Mouse (Mus musculus): ENCODE results near the gene Herc3.

The Herc3 gene

GRCm38 (mm10) chr6:58920735-58921134 lies 89.5 kb downstream of the Herc3 start:
- DNase-seq (ENCODE audit: low spot score) = no peak

DNA sequence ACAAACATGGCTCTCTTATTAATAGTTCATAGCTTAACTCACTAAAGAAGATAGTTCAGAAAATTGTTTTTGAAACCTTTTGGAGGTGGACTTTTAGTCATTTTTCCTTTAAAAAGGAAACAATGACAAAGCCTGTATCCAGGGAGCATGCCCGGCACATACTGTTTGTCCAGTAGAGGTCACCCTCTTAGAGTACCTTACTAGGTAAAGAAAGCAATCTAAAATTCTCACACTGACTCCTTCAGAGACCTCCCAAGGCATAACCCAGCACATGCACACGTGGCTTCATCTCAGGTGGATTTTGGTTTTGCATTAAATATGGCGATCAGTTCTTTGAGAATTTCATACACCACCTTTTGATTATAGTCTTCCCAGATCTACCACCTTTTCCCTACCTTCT lies 90.4 kb downstream of the Herc3 start:
- no peak for DNase-seq (ENCODE audit: low spot score)

- no peak for DNase-seq (ENCODE audit: low spot score)
Measured at GRCm38 (mm10) chr6:58922511-58922910, 91.2 kb downstream of the Herc3 start.

DNA sequence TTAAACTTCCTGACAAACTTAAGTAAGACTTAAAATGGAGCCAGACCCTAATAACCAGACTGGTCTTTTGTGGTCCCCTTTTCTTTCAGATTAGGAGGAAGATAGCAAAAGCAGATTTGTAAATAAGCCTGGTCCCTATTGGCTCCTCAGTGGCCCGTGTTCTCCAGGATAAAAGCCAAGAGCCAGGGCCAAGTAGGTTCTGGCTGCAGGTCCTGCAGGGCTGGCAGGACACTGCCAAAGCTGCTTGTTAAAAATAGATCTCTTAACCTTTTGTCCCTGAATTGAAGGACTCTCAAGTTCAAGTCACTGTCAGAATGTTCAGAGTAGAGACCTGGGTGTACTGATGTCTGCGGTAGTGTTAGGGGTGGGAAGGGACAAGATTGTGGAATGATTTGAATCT lies 96.6 kb downstream of the Herc3 start:
- DNase-seq (ENCODE audit: low spot score) = no peak

DNA sequence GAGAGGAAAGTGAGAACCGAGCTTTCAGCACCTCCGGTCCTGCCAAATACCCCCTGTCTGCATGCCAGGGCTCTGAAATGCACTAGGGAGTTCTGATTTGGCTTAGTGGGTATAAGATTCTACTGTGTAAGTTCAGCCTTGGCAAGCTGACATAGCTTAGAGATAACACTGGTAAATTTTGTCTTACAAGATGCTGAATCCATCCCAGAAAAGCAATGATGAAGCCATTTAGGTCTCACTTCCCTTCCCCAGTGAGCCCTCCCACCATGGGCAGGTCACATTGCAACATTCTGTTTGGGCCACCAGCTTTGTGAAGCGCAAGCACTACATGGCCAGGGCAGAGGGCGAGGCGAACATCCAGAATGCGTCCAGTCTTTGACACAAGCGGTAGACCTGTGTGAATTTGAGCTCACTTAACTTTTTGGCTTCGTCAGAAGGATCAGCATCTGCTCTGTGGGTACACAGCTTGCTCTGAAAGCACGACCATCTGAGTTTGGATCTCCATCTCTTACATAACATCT lies 98.7 kb downstream of the Herc3 start:
- no peak for DNase-seq (ENCODE audit: low spot score)

DNA sequence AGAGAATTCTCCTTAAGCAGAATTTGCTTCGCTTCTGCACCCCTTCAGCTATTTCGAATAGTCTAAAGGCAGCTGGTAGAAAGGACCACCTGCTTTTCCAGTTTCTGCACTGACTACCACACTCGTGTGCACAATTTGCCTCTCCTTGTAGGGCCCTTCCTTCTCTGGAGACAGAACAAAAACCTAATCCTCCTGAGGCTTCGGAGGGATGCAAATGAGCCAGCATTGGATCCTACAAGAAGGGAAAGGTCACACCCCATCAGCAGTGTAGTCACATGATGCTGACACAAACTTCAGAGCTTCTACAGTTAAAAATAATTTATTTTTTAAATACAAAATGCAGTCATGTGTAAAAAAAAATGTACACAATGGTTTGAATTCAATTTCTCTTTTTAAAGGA lies 99.9 kb downstream of the Herc3 start:
- DNase-seq (ENCODE audit: low spot score) = no peak

DNA sequence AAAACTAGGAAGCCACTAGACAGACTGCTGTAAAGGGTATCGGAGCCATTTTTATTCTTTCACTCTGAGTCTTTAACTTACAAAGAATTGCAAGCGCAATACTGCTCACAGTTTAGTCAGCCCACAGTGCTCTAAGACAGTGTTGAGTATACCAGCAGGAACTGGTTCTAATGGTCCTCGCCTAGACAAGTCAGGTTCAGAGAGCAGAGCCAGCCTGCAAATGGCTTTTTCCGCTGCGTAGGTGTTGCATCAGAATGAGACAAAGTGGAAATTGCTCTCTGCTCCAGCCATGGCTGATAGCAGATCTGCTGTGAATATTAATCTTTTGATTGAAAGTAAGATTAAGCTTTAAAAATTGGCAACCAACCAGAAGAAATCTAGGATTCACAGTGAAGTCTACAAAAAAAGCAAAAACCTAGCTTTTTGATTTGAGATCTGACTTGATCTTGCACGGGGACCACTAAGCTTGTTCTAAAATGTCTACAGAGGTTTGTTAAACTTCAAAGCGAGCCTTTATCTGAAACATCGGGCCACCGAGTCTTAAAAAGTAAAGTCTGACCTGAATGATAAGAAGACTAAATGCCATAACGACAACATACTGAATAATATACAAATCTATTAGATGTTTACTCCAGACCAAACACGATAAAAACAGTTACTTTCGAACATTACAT lies 101.4 kb downstream of the Herc3 start:
- no peak for DNase-seq (ENCODE audit: low spot score)

GRCm38 (mm10) chr6:58933189-58933913 lies 102.1 kb downstream of the Herc3 start:
- no peak for DNase-seq (ENCODE audit: low spot score)

GRCm38 (mm10) chr6:58934144-58934543 lies 102.9 kb downstream of the Herc3 start:
- no peak for DNase-seq (ENCODE audit: low spot score)

DNA sequence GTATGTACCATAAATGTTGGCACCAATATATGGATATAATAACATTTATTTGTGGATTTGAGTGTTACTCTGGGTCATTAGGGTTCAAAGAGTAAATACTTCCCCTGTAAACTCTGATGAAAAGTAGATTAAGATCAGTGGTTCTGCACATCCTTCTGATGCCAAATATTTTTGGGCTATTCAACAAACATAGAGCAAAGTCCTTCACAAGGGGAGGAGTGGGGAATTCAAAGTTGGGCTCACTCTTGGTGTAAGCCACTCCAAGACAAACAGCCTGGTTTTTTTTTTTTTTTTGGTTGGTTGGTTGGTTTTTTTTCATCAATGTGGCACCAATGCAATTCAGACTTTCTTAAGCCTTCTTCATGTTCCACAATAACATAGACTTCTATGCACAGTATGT lies 106.5 kb downstream of the Herc3 start:
- no peak for DNase-seq (ENCODE audit: low spot score)

DNA sequence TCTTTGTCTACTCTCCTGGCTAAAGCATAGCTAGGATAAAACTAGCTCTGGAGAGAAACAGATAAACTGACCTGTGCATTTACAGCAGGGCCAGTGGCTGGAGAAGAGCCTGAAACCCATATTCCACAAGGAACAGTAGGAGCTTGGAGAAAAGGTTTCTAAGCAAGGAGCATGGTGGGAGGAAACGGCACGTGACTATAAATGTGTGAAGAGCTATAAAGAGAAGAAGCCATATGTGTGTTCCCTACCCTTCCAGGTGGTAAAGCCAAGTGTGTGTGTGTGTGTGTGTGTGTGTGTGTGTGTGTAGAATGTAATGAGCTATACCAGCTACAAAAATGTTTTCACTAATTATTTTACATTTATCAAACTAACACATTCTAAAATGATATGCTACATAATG lies 111.0 kb downstream of the Herc3 start:
- no peak for DNase-seq (ENCODE audit: low spot score)

DNA sequence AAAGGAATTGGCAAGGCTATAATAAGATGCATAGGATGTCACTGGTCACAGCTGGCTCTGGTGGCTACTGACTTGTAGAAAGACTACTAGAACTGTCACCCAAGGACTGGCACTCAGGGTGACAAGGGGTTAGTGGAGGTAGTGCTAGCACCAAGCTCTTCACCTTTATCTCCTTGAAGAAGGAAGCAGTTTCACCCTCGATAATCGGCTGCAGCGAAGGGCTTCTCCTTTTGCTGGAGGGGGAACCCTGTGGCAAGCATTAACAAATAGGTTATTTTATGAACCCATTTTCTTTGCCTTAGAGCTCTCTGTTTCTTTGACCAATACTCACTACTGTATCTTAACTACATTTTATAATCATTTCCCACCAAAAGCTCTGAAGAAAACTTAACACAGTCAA lies 112.7 kb downstream of the Herc3 start:
- no peak for DNase-seq (ENCODE audit: low spot score)

DNA sequence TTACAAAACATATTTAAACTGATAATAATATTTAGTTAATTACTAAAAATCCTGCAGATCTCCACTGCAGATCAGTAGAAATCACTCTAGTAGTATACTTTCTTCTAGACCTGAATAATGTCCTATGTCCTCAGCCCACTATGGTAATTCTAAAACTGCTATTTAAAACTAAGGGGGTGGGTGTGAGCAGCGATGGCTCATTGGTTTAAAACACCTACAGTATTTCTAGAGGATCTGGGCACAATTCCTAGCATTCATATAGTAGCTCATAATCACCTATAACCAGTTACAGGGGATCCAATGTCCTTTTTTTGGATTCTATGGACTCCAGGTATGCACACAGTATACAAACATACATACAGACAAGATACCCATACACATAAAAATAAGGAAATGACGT lies 115.0 kb downstream of the Herc3 start:
- DNase-seq (ENCODE audit: low spot score) = no peak

DNA sequence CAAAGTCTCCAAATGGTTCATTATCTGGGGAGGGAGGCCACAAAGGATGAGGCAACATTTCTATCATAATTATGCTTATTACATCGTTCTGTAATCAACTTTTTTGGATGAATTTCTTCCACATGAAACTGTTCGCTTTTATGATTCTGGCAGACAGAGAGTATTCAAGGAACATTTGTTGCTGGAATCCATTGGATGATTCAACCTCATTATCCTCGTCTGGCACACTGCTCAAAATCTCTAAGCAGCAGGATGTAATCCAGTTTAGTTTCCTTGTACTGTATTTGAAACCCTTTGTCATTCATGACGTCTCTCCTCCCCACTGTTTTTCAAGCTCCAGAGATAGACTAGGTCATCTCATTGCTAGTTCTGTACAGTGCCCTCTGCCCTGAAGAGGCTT lies 115.6 kb downstream of the Herc3 start:
- DNase-seq (ENCODE audit: low spot score) = no peak

- DNase-seq (ENCODE audit: low spot score) = no peak
Measured at GRCm38 (mm10) chr6:58950410-58950809, 119.1 kb downstream of the Herc3 start.

DNA sequence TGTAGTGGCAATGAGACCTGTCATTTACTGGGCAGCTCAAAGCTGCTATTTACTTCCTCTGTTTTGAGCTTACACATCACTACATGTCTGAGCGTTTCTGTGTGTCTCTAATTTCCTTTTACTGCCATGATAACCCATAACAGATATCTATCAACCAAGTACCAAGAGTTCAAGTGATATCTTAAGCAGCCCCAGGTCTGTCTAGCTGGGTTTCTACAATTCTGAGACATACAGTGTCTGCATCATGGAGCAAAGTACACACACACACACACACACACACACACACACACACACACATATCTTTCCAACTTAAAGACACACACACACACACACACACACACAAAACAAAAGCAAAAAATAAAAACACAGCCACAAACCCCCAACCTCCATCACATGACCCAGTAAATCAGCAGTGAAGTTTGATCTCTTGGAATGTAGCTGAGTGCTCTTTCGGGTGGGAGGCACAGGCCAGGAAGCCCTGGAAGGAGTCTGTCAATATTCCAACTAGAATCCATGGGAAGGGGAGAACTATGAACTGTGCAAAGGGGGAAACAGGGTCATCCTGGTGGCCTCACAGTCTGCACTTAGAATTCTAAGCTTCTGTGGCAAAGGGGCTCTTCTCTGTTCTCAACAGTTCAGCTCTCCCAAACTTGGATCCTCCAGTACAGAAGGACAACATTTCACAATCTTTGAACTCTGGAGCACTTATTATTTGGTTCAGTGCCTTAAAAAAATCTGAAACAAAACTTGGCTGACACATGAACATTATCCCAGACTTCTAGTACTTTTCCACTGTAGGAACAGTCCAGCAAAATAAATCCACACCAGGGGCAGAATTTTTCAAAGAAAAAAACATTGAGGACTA lies 120.1 kb downstream of the Herc3 start:
- DNase-seq (ENCODE audit: low spot score) = no peak

- no peak for DNase-seq (ENCODE audit: low spot score)
Measured at GRCm38 (mm10) chr6:58960523-58960922, 129.3 kb downstream of the Herc3 start.

DNA sequence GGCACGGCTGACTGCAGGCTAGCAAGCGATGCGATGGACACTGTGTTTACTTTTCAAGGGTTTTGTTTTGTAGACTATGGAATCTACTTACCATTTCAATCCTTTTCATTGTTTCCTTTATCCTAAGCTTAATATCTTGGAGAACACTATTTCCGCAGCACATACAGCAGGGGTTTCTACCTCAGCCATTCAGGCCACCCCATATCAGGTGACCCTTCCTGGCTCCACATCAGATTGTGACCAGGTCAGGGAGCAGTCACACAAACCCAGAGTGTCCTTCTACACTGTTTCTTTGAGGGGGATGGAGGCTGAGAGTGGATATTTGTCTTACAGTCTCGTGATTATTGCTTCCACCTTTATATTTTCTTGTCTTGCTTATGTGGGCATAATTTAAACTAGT lies 131.4 kb downstream of the Herc3 start:
- DNase-seq (ENCODE audit: low spot score) = no peak

GRCm38 (mm10) chr6:58964091-58964490 lies 132.8 kb downstream of the Herc3 start:
- no peak for DNase-seq (ENCODE audit: low spot score)

- DNase-seq (ENCODE audit: low spot score) = no peak
Measured at GRCm38 (mm10) chr6:58964565-58964964, 133.3 kb downstream of the Herc3 start.

DNA sequence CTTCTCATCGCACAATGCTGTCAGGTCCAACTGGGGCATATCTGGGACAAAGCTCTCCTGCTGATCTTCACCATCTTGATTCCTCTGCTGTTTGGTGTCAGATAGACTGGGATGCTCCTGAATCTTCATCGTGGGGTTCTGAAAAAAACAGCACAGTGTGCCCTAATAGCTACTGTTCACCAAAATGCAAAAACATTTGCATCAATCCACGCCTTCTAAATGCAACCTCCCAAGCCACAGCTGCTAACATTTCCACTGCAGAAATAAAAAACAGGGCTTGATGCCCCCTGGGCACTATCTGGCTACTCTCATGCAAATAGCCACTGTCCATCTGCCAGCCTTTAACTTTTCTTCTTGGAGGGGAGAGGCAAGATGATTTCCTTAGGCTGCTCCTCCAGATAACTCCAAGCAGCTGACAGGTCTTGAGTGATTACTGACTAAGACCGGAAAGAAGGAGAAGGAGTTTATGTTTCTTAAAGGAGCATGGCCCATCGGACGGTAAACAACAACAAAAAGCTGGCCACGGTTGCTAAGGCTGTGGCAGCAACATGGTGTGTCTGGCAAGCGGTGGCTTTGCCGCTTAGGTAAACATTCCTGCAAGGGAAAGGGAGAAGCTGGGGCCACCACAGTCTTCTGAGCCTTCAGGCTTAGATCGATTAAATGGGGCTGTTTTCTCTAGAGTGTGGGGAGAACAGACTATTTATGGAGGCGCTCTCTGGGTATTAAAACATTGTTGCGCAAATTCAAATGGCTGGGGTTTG lies 134.0 kb downstream of the Herc3 start:
- no peak for DNase-seq (ENCODE audit: low spot score)

GRCm38 (mm10) chr6:58968272-58968671 lies 137.0 kb downstream of the Herc3 start:
- peak; percentile 8 for DNase-seq (ENCODE audit: low spot score)
